Mouse (Mus musculus) intestine, postnatal 0 days (tissue): Measurements from ENCODE around the gene Olfr1386. TPM values are rescaled to one million over a fixed set of nuclear protein-coding genes. Genes with fewer than 3 reads are reported as not detected.

Experiments
- ATAC-seq: fragments of 200-750 bp; cut with Nextera tagmentation; 2 replicates; pipeline ENCODE4 v1.8.0; 2017; ENCODE audit warnings: mild to moderate bottlenecking, moderate TSS enrichment, moderate library complexity
- H3K27ac ChIP-seq: fragments of 300-500 bp; sonication (generic); 2 replicates; pipeline ENCODE4 v1.5.1; 2014; ENCODE audit warnings: mild to moderate bottlenecking, low read depth, low read length, moderate library complexity
- H3K27me3 ChIP-seq: fragments of 300-500 bp; sonication (generic); replicated peaks from 2 replicates; pipeline ENCODE4 v1.6.1; 2014; ENCODE audit warnings: low read length, mixed read lengths; ENCODE audit not compliant: control insufficient read depth, insufficient read depth
- H3K36me3 ChIP-seq: fragments of 300-500 bp; sonication (generic); 2 replicates; pipeline ENCODE4 v1.6.1; 2014; ENCODE audit warnings: mild to moderate bottlenecking, moderate library complexity; ENCODE audit not compliant: control insufficient read depth, insufficient read depth
- H3K4me1 ChIP-seq: fragments of 300-500 bp; sonication (generic); replicated peaks from 2 replicates; pipeline ENCODE4 v1.6.1; 2014; ENCODE audit warnings: antibody characterized with exemption, low read length, mixed read lengths; ENCODE audit not compliant: control insufficient read depth, insufficient read depth
- H3K4me2 ChIP-seq: fragments of 300-500 bp; sonication (generic); replicated peaks from 2 replicates; pipeline ENCODE4 v1.6.1; 2014; ENCODE audit warnings: low read depth, mild to moderate bottlenecking, moderate library complexity
- H3K4me3 ChIP-seq: fragments of 300-500 bp; sonication (generic); 2 replicates; pipeline ENCODE4 v1.5.1; 2014; ENCODE audit warnings: low read depth, low read length
- H3K9ac ChIP-seq: fragments of 300-500 bp; sonication (generic); 2 replicates; pipeline ENCODE4 v1.6.1; 2014; ENCODE audit warnings: mild to moderate bottlenecking, low read depth, low read length
- H3K9me3 ChIP-seq: fragments of 300-500 bp; sonication (generic); 2 replicates; pipeline ENCODE4 v1.6.1; 2016; ENCODE audit warnings: mixed run types; ENCODE audit not compliant: control insufficient read depth
- CTCF ChIP-seq: sonication (generic); IDR thresholded peaks from 2 replicates; pipeline ENCODE4 v1.5.1; 2016; ENCODE audit warnings: low read depth, mild to moderate bottlenecking, control low read depth, antibody characterized with exemption, moderate library complexity
- WGBS: fragments of 180-500 bp; shearing (Covaris S2); extraction: QIAGEN DNeasy Blood & Tissue Kit; methylation state at CpG from one replicate; pipeline ENCODE4 v1.1.7; 2014; 5-methylcytosine and 5-hydroxymethylcytosine counted together
- polyA plus RNA-seq: library from polyadenylated mRNA; unstranded; fragments of >200 nt; fragmentation: Nextera tagmentation; extraction: Ambion mirVana; gene quantifications from 2 replicates; pipeline ENCODE4 v1.2.1, GENCODE M21; 2015

The Olfr1386 gene
- polyA plus RNA-seq, 1 experiment from 2014 or later, result not detected

DNA sequence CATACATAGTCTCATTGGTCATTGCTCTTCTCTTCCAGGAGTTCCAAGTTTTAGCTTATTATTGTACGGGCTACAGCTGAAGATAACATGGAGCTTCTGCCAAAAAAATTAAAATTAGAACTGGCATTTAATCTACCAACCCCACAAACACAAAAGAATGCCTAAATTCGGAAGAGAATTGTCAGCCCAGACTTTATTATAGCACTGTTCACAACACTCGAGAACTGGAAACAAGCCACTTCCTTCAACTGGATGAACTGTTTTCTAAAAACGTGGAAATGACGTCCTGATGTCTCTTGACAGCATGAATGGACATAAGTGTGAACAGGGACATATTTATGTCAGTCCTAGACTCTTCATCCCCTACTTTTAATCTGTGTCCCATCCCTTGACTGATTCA is 53.2 kb downstream of the Olfr1386 start:
- WGBS, result 66% methylated on average over 5 of the region's 5 CpGs
- H3K4me2 ChIP-seq, result no peak overlapping the region
- no peaks in the 10 kb centered on the region for H3K4me1 ChIP-seq
- no peak for ATAC-seq
- no peak for TF ChIP-seq CTCF
- H3K36me3 ChIP-seq, result no peaks in the 10 kb centered on the region
- no peak overlapping the region for H3K9ac ChIP-seq
- H3K27me3 ChIP-seq, result no peaks in the 10 kb centered on the region
- no peaks in the 10 kb centered on the region for H3K9me3 ChIP-seq
- no peak overlapping the region for H3K4me3 ChIP-seq
- no peak overlapping the region for H3K27ac ChIP-seq

DNA sequence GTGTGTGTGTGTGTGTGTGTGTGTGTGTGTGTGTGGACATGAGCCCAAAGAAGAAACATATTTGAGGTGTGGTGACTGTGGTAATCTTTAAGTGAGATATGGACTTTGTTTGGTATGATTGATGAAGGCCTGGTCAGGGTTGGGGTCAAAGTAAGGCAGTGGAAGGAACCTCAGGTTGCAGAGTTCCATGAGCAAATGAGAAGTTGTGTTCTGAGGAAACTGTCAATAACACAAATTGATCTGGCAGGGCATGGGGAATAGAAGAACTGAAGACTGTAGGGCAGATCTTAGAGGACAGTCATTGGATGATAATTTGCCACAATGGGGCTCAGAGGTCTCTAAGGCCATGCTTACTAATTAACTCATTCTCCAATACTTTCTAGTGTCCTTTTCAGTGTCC is 54.5 kb downstream of the Olfr1386 start, which contains the start of gene Olfr1383:
Olfr1383 (plus strand) TSS at position 301 of the 400 bp plus-strand sequence.
- H3K36me3 ChIP-seq, result no peaks in the 10 kb centered on the region
- no peak within 1 kb of the TSS for H3K4me3 ChIP-seq
- ATAC-seq, result no peak
- no peaks in the 10 kb centered on the region for H3K4me1 ChIP-seq
- no peak within 1 kb of the TSS for H3K4me2 ChIP-seq
- H3K9me3 ChIP-seq, result no peaks in the 10 kb centered on the region
- H3K27me3 ChIP-seq, result no peaks in the 10 kb centered on the region
- no peak for TF ChIP-seq CTCF
- no peak within 1 kb of the TSS for H3K9ac ChIP-seq
- no peak within 1 kb of the TSS for H3K27ac ChIP-seq

Other genes starting within 250 kb of the Olfr1386 start
- gene Mgat1, start 220.9 kb upstream of the Olfr1386 start, polyA plus RNA-seq, result 59.0 and 62.2 TPM in 2 replicates
- gene Olfr1393, start 186.7 kb upstream of the Olfr1386 start, polyA plus RNA-seq, result 0.16 TPM in 1 of 2 replicates, not detected in the other
- 0.08 TPM in 1 of 2 replicates, not detected in the other for gene Olfr1392, start 179.8 kb upstream of the Olfr1386 start, polyA plus RNA-seq
- not detected in 2 replicates for gene Olfr10, start 160.3 kb upstream of the Olfr1386 start, polyA plus RNA-seq
- gene Olfr1391, start 142.3 kb upstream of the Olfr1386 start, polyA plus RNA-seq, result not detected in 2 replicates
- gene Olfr1390, start 129.9 kb upstream of the Olfr1386 start, polyA plus RNA-seq, result not detected in 2 replicates
- gene Olfr1389, start 42.0 kb upstream of the Olfr1386 start, polyA plus RNA-seq, result not detected in 2 replicates
- gene Olfr1388, start 28.4 kb upstream of the Olfr1386 start, polyA plus RNA-seq, result 0.10 TPM in 2 replicates
- not detected in 2 replicates for gene Olfr1387, start 9.7 kb upstream of the Olfr1386 start, polyA plus RNA-seq
- not detected in 2 replicates for gene Olfr1385, start 24.0 kb downstream of the Olfr1386 start, polyA plus RNA-seq
- not detected in 2 replicates for gene Olfr1384, start 41.7 kb downstream of the Olfr1386 start, polyA plus RNA-seq
- not detected in 2 replicates for gene Olfr1383, start 54.6 kb downstream of the Olfr1386 start, polyA plus RNA-seq
- not detected in 2 replicates for gene Olfr1382, start 63.2 kb downstream of the Olfr1386 start, polyA plus RNA-seq
- not detected in 2 replicates for gene Olfr1381, start 78.4 kb downstream of the Olfr1386 start, polyA plus RNA-seq
- gene Olfr1380, start 91.8 kb downstream of the Olfr1386 start, polyA plus RNA-seq, result not detected in 2 replicates
- 3.9 and 4.0 TPM in 2 replicates for gene Flt4, start 144.2 kb downstream of the Olfr1386 start, polyA plus RNA-seq
- gene Scgb3a1, start 198.6 kb downstream of the Olfr1386 start, polyA plus RNA-seq, result 3.2 and 4.4 TPM in 2 replicates
- 27.2 and 31.3 TPM in 2 replicates for gene Cnot6, start 247.7 kb downstream of the Olfr1386 start, polyA plus RNA-seq